Mouse (Mus musculus) monocyte, adult 5-6 weeks (primary cell): ENCODE measurements around the gene Cby1. TPM values are rescaled to one million over a fixed set of nuclear protein-coding genes. Genes with fewer than 3 reads are reported as not detected.

Experiments
- ATAC-seq: fragments of 153-309, 156-312 bp; replicated peaks from 2 replicates; pipeline ENCODE4 v1.8.0; 2017; ENCODE audit warnings: mild to moderate bottlenecking; ENCODE audit not compliant: low TSS enrichment, insufficient number of reproducible peaks, severe bottlenecking, poor library complexity, low FRiP score
- total RNA-seq: library from RNA; stranded (forward); fragments of 200-1000, 200-491, 200-594 nt; gene quantifications from 3 replicates; pipeline ENCODE4 v1.2.3, GENCODE M21; 2017

The Cby1 gene
- total RNA-seq: 12.1 to 23.7 TPM (median 18.3 TPM) in 3 replicates

GRCm38 (mm10) chr15:79658531-79659375, at the start of gene Cby1, which contains the start of gene Fam227a:
Cby1 (plus strand) TSS chr15:79659199.
Fam227a (minus strand) TSS chr15:79658956.
- ATAC-seq: peak; percentile 77

DNA sequence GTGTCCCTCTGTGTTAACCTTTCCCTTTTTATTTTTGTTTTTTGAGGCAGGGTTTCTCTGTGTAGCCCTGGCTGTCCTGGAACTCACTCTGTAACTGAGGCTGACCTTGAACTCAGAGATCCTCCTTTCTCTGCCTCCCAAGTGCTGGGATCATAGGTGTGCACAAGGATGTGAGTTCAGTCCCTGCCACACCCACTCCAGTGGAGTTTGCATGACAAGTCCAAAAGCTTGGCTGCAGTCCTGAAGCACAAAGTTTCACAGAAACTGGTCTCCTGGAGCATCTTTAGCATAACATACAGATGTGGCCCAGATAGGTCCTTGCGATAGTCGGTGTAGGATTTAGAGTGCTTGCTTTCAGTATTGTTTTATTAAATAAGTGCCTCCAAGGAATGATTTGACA, 49.8 kb upstream of the Cby1 start:
- no peak for ATAC-seq

GRCm38 (mm10) chr15:79615501-79615900, 43.5 kb upstream of the Cby1 start:
- ATAC-seq: no peak

DNA sequence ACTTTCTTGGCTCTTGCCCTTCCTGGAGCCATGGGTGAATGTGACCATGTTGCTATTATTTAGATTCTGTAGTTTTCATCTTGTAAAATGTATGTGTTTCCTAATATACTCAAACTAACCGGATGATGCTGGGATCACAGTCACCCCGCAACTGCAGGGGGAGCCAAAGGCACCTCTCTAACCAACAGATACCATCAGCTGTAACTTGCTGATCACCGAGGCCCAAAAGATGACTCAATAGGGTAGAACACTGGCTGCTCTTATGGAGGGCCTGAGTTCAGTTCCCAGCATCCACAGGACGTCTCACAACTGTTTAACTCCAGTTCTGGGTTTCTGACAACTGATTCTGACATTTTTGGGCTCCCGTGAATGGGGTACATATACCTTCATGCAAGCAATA, 42.3 kb upstream of the Cby1 start:
- ATAC-seq: no peak

DNA sequence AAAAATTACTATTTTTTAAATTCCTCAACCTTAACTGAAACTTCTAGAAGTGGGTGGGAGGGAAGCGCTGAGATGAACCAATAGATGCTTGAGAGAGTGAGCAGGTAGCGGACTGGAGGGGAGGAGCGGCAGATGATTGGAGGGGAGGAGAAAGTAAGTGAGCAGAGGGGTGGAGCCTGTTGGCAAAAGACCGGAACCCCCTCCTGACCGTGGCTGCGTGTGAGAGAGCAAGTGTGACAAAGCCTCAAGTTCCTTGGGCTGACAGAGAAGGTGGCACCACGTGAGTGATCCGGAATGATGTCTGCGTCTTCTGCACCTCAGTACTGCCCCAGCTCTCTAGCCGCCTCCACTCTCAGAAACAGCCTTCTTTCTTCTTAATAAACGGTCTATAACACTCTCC, 41.9 kb upstream of the Cby1 start:
- ATAC-seq: no peak

- no peak for ATAC-seq
These were observed 40.5 kb upstream of the Cby1 start for GRCm38 (mm10) chr15:79618456-79618855.

DNA sequence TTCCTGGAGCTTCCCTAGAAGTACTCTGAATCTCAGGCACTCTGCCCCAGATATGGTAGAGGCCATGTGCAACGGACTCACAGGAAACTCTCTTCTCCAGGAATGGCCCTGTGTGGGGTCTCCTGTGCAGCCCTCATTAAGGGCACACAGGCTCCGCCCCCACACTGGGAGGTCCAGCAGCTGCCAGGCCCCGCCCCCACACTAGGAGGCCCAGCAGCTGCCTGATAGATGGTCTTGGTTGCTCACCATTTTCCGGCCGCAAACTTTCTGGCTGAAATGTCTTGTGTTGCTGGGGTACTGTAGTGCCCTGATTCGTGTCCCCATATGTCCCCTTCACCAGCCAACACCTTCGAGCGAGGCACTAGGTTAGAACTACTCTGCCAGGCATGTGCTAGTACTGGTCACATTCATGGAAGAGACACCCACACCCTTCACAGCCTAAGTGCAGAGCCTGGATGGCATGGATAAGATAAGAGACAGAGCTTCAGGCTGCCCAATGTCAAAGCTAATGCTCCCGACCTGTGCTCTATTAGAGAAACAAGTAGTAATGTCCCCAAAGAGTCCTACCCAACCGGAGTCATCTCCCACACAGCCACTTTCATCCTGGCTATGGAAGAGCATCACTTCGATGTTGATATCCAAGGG, 39.1 kb upstream of the Cby1 start:
- ATAC-seq: no peak

DNA sequence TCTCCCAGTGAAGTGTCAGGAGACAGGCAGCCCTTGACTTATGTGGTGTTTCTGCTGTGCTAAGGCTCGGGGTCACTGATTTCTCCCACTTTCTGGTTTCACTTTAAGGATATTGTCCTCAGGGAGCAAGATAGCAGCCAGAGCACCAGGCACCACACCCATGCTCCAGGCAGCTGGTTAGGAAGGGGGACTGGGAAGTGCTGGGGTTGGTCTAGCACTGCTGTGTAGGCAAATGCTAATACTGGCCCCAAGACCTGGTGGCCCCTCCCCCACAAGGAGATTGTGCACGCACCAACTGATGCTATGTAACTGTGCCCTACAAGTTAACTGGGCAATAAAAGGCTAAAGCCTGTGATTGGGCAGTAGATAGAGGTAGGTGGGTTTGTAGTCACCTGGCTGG, 28.5 kb upstream of the Cby1 start:
- no peak for ATAC-seq

DNA sequence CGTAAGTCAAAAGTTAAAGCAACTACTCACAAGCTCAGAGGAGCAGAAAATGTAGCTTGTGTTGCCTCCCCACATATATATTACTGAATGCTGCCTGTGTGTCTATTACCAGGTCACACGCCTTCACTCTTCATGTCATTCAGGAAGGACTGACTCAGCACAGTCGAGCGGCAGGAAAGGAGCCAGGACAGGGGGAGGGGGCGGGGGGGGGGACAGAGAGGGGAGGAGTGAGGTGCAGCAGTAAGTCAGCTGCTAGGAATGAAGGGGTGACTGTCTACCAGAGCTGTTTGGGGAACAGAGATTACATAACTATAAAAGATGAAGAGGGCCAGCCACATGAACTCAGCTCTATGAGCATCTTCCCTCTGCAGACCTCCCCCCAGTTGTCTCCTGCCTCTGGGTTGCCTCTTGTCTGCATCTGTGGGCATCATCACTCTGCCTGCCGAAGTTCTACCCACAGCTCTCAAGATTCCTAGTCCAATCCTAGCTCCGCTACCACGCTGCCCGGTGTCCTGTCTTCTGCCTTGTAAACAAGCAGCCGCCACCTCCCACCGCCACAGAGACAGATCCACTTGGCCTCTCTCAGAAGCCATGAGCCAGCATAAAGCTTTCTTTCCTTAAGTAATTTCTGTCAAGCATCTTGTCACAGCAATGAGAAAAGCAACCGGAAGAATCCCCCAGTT, 17.7 kb upstream of the Cby1 start:
- ATAC-seq: no peak

DNA sequence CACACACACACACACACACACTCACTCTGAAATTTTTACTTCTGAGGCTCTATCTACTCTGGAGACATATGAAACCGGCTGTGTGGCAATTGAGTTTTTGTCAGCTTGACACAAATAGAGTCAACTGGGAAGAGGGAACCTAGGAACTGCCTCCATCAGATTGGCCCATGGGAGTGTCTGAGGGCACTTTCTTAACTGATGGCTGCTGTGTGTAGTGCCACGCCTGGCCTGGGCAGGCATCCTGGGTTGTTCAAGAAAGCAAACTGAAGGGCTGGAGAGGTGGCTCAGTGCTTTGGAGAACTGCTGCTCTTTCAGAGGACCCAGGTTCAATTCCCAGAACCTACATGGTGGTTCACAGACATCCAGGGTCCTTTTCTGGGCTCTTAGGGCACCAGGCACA, 13.5 kb upstream of the Cby1 start:
- no peak for ATAC-seq

DNA sequence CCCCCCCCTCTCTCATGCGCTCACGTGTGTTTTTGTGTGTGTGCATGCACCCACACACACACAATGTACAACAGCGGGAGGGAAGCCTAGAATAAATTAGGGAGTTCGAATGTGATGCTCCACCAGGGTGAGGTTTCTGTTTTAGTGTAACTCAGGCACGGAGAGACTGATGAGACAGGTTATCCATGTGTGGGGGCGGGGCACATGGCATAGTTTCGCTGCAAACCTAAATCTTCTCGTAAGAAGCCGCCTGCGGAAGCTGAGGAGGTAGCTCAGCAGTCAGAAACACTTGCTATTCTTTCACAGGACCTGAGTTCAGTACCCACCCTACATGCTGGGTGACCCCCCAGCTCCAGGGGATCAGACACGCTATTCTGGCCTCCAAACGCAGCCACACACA, 10.9 kb upstream of the Cby1 start:
- ATAC-seq: no peak

- ATAC-seq: peak; percentile 85
These were observed 8.4 kb upstream of the Cby1 start for GRCm38 (mm10) chr15:79650569-79650968.

- ATAC-seq: no peak
These were observed 7.5 kb upstream of the Cby1 start for GRCm38 (mm10) chr15:79651481-79651880.

GRCm38 (mm10) chr15:79656451-79656850, 2.5 kb upstream of the Cby1 start:
- ATAC-seq: no peak

- peak; percentile 68 for ATAC-seq
These were observed 1.0 kb upstream of the Cby1 start for GRCm38 (mm10) chr15:79657837-79658530.

DNA sequence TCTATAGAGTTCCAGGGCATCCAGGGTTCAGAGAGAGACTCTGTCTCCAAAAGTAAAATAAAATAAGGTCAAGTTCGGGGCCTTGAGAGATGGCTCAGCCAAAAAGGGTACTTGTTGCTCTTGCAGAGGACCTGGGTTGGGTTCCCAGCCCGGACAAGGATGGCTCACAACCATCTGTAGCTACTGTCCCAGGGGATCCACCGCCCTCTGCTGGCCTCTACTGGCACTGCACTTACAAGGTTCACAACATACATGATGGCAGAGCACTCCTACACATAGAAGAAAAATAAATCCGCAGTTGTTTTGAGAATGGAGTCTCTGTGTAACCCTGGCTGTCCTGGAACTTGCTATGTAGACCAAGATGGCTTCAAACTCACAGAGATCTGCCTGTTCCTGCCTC, 2.9 kb downstream of the Cby1 start:
- no peak for ATAC-seq

DNA sequence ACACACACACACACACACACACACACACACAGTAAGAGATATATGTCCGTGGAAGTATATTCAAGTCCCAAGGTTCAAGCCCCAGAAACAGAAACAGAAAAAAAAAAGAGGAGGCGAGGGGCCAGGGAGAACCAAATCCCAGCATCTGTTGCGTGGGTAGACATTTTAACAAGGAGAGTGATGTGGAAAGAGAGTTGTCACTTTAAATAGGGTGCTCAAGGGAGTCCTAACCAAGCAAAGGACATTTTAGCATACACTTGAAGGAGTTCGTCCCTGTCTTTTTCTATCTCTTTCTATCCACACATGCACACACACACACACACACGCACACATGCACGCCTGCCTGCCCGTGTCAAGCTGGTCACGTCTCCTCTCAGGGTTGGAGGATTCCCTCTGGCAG, 5.7 kb downstream of the Cby1 start:
- ATAC-seq: no peak

GRCm38 (mm10) chr15:79669195-79669594, 10.2 kb downstream of the Cby1 start:
- no peak for ATAC-seq
